Mouse (Mus musculus): ENCODE results near the gene Olfr31.

The Olfr31 gene

GRCm38 (mm10) chr14:14322528-14322927 is at the start of gene Olfr31:
Gene Olfr31 (plus strand): TSS chr14:14322828.
- no peak for DNase-seq (ENCODE audit: low spot score)

DNA sequence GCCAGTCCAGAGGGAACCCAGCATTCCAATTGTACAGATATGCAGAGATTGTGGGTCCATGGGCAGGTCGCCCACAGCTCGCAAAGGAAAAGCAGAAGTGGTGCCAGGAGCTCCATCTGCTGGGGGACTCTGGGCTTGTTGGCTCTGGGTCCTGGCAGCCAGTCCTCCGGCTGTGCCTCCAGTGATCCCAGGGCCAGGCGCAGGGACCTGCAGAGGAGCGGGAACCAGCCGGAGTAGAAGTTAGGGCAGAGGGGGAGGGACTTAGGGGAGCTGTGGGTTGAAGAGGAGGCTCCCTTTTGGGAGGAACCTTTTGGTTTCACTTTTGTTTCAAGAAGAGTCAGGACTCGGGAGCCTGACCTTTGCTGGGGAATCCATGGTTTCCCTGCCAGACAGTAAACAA is 28.2 kb upstream of the Olfr31 start:
- DNase-seq (ENCODE audit: low spot score), result no peak

GRCm38 (mm10) chr14:14308938-14309337 is 13.7 kb upstream of the Olfr31 start:
- no peak for DNase-seq (ENCODE audit: low spot score)

DNA sequence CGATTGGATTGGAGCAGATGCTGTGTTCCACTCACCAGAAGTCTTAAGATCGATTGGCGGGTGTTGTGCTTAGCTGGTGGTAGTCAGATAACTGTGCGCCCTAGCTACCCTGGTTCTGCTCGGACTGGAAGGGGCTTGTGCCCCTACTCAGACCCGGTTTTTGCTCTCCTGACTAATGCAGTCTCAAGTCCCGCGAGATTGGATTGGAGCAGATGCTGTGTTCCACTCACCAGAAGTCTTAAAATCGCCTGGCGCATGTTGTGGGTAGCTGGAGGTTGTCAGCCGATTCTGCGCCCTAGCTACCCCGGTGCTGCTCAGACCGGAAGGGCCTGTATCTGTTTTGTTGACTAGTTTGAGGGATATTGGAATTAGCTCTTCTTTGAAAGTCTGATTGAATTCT is 13.2 kb upstream of the Olfr31 start:
- no peak for DNase-seq (ENCODE audit: low spot score)

GRCm38 (mm10) chr14:14345113-14345871 is 22.7 kb downstream of the Olfr31 start:
- DNase-seq (ENCODE audit: low spot score), result peak; percentile 73

GRCm38 (mm10) chr14:14345948-14346812 is 23.6 kb downstream of the Olfr31 start, which contains the start of gene Il3ra:
Gene Il3ra (plus strand): TSS chr14:14346275.
- no peak for DNase-seq (ENCODE audit: low spot score)

- no peak for DNase-seq (ENCODE audit: low spot score)
Measured at GRCm38 (mm10) chr14:14346813-14347100, 24.1 kb downstream of the Olfr31 start.

DNA sequence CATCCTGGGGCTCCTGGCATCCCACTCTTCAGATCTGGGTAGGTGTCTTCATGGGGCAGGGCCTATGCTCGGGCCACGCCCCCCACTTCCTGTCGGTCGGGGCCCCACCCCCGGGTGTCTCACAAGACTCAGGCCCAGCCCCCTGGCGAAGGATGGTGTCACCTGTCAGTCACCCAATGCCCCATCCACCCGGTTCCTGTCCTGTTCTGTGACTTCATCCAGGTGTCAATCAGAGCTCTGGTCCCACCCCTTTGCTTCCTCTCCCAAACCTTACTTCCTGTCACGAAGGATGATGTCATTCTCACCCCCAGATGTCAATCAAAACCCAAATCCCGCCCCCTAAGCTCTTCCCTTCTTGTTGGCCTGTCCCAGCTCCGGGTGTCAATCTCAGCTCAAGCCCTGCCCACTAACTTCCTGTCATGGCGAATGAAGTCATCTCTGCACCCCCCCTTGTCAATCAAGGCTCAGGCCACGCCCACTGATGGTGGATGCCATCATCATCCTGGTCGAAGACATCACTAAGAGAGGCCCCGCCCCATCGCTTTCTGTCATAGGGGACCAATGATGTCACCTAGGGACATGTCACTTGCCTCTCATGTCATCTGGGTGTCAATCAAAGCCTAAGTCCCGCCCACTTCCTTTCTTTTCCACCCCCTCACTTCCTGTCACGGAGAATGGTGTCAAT is 24.7 kb downstream of the Olfr31 start:
- DNase-seq (ENCODE audit: low spot score), result no peak

DNA sequence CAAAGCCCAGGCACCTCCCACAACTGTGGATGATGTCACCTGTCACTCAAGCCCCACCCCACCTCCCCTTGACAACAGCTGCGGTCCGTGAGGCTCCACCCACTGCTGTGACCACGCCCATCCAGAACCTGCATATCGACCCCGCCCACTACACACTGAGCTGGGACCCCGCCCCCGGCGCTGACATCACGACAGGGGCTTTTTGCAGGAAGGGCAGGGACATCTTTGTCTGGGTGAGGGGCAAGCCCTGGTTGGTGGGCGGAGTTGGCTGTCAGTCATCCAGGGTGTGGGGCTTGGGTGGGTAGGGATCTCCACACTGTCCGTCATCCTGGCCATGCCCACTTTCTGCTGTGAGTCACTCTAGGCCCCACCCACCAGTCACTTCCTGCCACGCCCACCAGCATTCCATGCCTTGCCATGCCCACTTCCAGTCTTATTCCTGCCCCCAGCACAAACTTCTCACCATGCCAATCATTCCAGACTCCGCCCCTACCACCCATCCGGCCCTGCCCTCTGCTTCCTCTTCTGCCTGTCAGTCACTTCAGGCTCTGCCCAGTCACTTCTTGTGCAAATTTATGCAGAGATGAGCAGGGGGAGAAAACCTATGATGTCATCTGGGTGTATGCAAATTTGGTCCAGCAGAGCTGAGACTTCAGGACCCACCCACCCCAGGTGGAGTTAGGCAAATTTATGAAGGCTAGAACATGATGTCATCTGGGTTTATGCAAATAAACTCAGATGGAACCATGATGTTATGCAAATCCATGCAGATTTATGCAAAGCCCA is 25.4 kb downstream of the Olfr31 start:
- no peak for DNase-seq (ENCODE audit: low spot score)

DNA sequence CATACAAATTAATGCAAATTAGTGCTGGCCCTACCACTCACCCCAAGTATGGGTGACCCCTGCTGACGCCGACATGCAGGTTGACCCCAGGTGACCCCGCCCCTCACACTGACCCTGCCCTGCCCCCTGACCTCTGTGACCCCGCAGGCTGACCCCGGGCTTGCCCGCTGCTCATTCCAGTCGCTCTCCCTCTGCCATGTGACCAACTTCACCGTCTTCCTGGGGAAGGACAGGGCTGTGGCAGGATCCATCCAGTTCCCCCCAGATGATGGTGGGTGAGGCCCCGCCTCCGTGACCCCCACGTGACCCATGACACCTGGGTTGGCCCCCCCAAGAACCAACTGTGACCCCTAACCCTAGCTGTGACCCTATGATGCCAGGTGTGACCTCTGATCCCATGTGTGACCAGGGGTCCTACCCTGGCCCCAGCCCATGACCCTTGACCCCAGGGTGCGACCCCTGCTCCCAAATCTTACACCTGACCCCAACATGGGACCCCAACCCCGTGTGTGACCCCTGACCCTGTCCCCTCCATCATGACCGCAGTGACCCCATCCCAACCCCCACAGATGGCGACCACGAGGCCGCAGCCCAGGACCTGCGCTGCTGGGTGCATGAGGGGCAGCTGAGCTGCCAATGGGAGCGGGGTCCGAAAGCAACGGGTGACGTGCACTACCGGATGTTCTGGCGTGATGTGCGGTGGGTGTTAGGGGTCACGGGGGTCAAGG is 26.2 kb downstream of the Olfr31 start:
- no peak for DNase-seq (ENCODE audit: low spot score)

DNA sequence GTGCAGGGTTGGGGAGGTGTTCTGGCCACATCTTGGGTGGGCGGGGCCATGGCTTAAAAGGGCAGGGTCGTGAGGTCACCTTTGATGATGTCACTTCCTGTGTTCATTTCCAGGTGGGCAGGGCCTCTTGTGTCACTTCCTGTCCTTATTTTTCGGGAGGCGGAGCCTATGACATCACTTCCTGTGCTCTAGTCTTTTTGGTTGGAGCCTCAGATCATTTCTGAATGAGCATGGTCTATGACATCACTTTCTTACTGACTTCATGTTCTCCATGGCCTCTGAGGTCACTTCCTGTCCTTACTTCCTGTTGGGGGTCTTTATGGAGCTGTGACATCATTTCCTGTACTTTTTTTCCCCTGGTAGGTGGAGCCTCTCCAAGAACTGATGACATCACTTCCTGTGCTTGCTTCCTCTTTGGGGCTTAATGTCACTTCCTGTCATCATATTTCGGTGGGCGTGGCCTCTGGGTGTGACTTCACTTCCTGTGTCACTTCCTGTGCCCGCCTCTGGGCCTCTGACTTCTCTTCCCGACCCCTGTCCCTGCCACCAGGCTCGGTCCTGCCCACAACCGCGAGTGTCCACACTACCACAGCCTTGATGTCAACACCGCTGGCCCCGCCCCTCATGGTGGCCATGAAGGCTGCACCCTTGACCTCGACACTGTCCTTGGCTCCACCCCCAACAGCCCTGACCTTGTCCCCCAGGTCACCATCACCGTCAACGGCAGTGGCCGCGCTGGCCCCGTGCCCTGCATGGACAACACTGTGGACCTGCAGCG is 27.0 kb downstream of the Olfr31 start:
- no peak for DNase-seq (ENCODE audit: low spot score)

DNA sequence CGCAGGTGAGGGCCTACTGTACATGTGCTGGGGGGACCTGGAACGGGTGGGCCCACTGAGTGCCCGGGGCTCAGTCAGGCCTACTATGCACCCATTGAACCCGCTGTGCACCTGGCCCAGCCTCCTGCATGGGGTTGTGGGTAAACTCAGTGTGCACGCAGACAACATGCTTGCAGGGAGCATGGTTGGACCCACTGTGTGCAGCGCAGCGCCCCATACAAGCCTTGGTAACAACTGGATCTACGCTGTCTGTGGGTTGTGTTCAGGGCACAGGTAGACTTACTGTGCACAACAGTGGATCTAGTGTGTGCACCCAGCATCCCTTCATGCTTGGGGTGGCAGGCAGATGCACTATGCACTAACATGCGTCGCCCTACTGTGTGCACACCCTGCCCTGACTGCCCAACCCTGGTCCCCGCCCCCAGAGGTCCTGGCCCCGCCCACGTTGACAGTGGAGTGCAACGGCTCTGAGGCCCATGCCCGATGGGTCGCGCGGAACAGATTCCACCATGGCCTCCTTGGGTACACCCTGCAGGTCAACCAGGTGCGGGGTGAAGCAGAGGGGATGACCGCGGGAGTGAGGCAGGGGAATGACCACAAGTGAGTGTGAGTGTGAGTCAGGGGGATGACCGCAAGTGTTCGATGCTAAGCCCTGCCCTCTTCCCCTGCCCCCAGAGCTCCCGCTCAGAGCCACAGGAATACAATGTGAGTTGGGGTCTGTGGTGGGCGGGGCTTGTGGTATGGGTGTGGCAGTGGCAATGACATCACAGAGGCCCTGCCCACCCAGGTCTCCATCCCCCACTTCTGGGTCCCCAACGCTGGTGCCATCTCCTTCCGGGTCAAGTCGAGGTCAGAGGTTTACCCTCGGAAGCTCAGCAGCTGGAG is 27.9 kb downstream of the Olfr31 start:
- no peak for DNase-seq (ENCODE audit: low spot score)

GRCm38 (mm10) chr14:14351148-14351455 is 28.5 kb downstream of the Olfr31 start:
- no peak for DNase-seq (ENCODE audit: low spot score)

GRCm38 (mm10) chr14:14351721-14352590 is 29.3 kb downstream of the Olfr31 start:
- DNase-seq (ENCODE audit: low spot score), result no peak

DNA sequence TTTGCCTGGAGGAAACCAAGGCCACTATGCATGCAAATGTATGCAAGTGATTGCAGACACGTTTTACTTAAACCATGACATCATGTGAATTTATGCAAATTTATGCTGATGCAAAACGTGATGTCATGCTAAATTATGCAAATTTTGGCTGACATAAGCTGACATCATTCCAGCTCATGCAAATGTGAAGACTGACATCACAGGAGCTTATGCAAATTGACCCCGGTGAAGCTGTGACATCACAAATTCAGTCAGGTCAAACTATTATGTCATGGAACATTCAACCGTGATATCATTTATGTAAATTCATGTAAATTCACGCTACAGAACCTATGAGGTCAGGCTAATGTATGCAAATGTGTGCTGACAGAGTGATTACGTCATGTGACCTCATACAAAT is 30.0 kb downstream of the Olfr31 start:
- DNase-seq (ENCODE audit: low spot score), result no peak

GRCm38 (mm10) chr14:14353081-14353732 is 30.6 kb downstream of the Olfr31 start:
- DNase-seq (ENCODE audit: low spot score), result no peak

DNA sequence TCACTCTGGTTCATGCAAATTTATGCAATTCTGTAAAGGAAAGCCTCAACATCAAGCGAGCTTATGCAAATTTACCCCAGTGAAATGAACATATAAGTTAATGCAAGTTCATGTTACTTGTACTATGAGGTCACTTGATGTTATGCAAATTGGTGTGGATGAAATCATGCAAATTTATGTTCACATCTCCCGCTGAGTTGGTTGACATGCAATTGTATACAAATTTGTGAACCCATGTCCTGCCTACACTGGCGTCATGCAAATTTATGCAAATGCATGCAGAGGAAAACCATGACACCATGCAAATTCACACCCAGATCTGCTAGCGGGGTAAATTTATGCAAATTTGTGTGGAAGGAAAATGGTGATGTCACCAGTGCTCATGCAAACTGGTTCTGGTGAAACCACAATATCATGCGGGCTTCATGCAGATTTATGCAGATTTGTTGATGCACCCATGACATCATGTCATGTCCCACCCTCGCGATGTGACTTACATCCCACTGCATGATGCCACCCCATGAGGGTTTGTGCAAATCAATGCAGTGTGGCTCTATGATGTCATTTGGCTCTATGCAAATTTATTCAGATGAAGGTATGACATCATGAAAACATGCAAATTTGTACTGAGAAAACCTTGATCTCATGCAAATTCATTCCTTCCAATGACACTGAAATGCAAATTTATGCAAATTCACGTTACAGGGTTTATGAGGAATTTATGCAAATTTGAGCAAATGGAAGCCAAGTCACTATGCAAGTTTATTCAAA is 31.3 kb downstream of the Olfr31 start:
- DNase-seq (ENCODE audit: low spot score), result no peak

Measured in c-Kit-positive CD71-positive TER-119-positive erythroid progenitor cells, embryonic 14.5 days (primary cell).